Mouse (Mus musculus) c-Kit-positive CD71-positive TER-119-negative erythroid progenitor cells, embryonic 14.5 days (primary cell): ENCODE measurements around the gene Fchsd2.

Experiments
- DNase-seq: peaks from one replicate; pipeline ENCODE4 v3.0.0-alpha.2; 2013; ENCODE audit warnings: low read depth

Gene Fchsd2

GRCm38 (mm10) chr7:101072123-101072740 lies 20.4 kb upstream of the Fchsd2 start:
- DNase-seq, result no peak

GRCm38 (mm10) chr7:101074170-101074767 lies 18.4 kb upstream of the Fchsd2 start:
- no peak for DNase-seq

GRCm38 (mm10) chr7:101083562-101084166 lies 9.0 kb upstream of the Fchsd2 start:
- DNase-seq, result no peak

GRCm38 (mm10) chr7:101084816-101085456 lies 7.7 kb upstream of the Fchsd2 start:
- no peak for DNase-seq

- DNase-seq, result no peak
Observed at GRCm38 (mm10) chr7:101085779-101086178, 6.9 kb upstream of the Fchsd2 start.

- DNase-seq, result no peak
Observed at GRCm38 (mm10) chr7:101088687-101089086, 4.0 kb upstream of the Fchsd2 start.

GRCm38 (mm10) chr7:101089242-101089641 lies 3.4 kb upstream of the Fchsd2 start:
- no peak for DNase-seq

- DNase-seq, result no peak
Observed at GRCm38 (mm10) chr7:101093231-101093630, 568 bp downstream of the Fchsd2 start.

GRCm38 (mm10) chr7:101094746-101095145 lies 2.1 kb downstream of the Fchsd2 start:
- no peak for DNase-seq

- DNase-seq, result no peak
Observed at GRCm38 (mm10) chr7:101095560-101095959, 2.9 kb downstream of the Fchsd2 start.

- DNase-seq, result no peak
Observed at GRCm38 (mm10) chr7:101096576-101096975, 3.9 kb downstream of the Fchsd2 start.

GRCm38 (mm10) chr7:101097084-101097483 lies 4.4 kb downstream of the Fchsd2 start:
- DNase-seq, result no peak

GRCm38 (mm10) chr7:101099981-101100380 lies 7.3 kb downstream of the Fchsd2 start:
- DNase-seq, result no peak

- no peak for DNase-seq
Observed at GRCm38 (mm10) chr7:101101156-101101691, 8.6 kb downstream of the Fchsd2 start.

GRCm38 (mm10) chr7:101106666-101107065 lies 14.0 kb downstream of the Fchsd2 start:
- DNase-seq, result no peak

- no peak for DNase-seq
Observed at GRCm38 (mm10) chr7:101107073-101107810, 14.6 kb downstream of the Fchsd2 start.

GRCm38 (mm10) chr7:101107968-101108652 lies 15.4 kb downstream of the Fchsd2 start:
- peak; percentile 87 for DNase-seq

GRCm38 (mm10) chr7:101108653-101109005 lies 16.0 kb downstream of the Fchsd2 start:
- DNase-seq, result peak; percentile 47

- no peak for DNase-seq
Observed at GRCm38 (mm10) chr7:101109006-101109855, 16.6 kb downstream of the Fchsd2 start.

GRCm38 (mm10) chr7:101109856-101110350 lies 17.2 kb downstream of the Fchsd2 start:
- DNase-seq, result no peak
